Mouse (Mus musculus) c-Kit-positive CD71-positive TER-119-negative erythroid progenitor cells, embryonic 14.5 days (primary cell): ENCODE measurements around the gene Rbl1.
"Not testable (repeated sequence)": the region's sequence is repeated elsewhere in the genome, so short reads cannot be mapped to it uniquely, and the experiment has no call there.

ENCODE experiments used
- DNase-seq: peaks from one replicate; pipeline ENCODE4 v3.0.0-alpha.2; 2013; ENCODE audit warnings: low read depth

Gene Rbl1

DNA sequence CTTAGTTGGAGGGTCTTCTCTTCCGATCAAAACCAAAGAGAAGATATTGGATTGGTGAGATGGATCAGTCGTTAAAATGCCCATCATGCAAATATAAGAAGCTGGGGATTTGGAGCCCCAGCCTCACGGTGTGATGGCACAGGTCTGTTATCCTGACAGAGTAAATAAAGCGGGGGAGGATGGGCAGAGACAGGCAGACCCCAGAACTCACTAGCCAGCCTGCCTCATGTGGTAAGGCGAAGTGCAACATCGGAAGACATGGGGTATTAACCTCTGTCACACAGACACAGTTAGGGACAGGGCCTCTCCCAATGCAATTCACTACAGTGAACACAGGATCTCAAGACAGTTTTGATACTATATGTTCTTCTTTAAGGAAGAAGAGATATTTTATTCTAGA lies 33.7 kb downstream of the Rbl1 start:
- no peak for DNase-seq

DNA sequence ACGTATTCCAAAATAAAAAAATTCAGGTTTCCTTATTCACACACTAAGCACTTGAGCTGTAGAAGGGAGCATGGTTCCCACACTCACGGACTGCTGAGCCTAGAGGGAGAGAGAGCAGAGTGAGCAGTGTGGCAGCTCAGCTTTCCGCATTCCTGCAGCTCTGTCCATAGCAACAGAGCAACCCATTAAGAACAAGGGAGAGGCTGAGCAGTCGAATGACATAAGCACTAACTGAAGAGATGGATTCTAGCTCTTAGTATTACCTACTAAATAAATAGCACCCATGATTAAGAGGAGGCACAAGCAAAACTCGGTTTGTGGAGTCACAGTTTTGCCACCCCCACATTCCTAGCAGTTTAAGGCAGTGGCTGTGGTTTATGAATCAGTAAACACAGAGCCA lies 34.2 kb downstream of the Rbl1 start:
- no peak for DNase-seq

DNA sequence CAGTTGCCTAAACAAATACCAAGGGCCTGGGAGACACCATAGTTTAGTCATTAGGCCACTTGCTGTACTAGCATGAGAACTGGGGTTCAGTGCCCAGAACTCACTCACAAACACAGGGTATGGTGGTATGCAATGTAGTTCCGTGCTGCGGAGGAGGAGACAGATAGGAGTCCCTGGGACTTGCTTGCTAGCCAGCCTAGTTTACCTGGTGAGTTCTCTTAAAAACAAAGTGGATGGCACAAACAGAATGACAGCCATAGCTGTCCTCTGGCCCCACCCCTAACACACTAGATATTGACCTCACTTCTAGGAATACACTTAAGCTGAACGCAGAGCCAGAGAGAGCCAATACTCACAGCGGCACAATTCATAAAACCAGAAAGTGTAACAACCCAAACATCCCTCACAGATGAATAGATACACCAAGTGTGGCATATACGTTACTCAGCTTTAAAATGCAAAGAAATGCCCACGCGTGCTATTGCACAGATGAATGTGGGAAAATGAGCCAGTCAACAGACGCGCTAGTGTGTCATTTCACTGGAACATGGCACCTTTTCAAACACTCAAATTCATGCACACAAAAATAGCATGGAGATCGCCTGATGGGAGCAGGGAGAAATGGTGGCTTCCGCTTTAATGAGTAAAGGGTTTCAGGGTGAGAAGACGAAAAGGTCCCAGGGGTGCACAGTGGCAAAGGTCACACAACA lies 37.8 kb downstream of the Rbl1 start:
- DNase-seq: no peak

DNA sequence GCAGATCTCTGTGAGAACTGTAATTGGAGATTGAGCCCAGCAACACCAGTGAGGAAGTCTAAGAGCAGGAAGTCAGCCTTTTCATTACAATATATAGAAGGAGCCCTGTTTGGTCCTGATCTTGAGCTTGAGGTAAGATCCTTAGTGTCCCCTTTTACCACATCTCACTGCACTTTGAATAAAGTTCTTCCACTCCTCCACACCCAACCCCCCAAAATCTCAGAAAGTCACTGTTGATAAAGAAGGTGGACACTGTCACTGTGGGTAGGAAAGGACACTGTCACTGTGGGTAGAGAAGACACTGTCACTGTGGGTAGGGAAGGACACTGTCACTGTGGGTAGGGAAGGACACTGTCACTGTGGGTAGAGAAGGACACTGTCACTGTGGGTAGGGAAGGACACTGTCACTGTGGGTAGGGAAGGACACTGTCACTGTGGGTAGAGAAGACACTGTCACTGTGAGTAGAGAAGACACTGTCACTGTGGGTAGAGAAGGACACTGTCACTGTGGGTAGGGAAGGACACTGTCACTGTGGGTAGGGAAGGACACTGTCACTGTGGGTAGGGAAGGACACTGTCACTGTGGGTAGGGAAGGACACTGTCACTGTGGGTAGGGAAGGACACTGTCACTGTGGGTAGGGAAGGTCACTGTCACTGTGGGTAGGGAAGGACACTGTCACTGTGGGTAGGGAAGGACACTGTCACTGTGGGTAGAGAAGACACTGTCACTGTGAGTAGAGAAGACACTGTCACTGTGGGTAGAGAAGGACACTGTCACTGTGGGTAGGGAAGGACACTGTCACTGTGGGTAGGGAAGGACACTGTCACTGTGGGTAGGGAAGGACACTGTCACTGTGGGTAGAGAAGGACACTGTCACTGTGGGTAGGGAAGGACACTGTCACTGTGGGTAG lies 38.8 kb downstream of the Rbl1 start:
- DNase-seq: not testable (repeated sequence)

DNA sequence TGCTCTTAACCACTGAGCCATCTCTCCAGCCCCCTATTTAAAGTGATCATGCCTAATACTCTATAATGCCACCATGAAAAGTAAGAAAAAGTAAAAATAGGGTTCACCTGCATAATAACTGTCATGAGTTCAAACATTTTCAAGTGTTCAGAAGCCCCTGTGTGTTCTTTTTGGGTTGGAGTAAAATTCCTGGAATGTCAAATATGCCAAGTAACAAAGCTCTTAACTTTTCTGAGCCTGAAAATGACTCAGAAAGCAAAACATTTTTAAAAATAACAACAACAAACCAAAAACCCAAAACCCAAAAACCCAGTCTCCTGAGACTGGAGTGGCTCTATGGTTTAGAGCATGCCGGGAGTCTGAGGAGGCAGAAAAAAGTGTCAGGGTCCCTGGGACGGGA lies 40.2 kb downstream of the Rbl1 start:
- DNase-seq: no peak

DNA sequence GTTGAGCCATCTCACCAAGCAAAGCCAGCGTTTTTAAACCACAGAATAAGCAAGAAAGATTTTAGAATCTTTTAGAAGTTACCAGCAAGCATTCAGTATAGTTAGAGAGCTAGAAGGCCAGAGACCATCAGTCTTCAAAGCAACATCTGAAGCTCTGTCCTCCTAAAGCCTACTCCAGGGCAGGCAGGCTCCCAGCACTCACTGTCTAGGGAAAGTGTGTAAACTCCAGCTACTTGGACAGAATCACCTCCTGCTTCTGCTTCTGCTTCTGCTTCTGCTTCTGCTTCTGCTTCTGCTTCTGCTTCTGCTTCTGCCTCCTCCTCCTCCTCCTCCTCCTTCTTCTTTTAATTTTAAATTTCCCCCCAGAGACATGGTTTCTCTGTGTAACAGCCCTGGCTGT lies 48.3 kb downstream of the Rbl1 start:
- no peak for DNase-seq

DNA sequence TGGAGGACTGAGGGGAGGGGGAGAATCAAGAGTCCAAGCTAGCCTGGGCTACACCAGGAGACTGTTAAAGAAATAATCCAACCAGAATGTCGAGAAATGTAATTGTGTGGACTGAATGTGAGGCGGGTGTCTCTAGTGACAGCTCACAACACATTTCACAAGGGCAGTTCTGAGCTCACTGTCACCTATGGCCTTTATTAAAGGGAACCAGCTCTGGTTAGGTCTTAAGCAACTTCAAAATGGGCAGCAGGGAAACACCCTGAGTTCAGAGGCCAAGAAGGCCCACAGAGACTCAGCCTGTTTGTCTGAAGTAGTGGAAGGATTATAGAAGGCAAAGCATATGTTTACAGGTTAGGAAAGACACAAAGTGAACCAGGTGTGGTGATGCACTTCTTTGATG lies 51.1 kb downstream of the Rbl1 start:
- DNase-seq: no peak

DNA sequence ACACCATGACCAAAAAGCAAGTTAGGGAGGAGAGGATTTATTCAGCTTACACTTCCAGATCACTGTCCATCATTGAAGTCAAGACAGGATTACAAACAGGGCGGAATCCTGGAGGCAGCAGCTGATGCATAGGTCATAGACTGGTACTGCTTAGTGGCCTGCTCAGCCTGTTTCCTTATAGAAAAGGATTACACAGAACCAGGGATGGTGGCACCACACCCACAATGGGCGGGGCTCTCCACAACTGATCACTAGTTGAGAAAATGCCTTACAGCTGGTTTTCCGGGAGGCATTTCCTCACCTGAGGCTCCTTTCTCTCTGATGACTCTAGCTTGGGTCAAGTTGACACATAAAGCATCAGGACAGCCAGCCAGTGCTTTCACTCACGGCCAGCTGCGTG lies 55.9 kb downstream of the Rbl1 start:
- no peak for DNase-seq

DNA sequence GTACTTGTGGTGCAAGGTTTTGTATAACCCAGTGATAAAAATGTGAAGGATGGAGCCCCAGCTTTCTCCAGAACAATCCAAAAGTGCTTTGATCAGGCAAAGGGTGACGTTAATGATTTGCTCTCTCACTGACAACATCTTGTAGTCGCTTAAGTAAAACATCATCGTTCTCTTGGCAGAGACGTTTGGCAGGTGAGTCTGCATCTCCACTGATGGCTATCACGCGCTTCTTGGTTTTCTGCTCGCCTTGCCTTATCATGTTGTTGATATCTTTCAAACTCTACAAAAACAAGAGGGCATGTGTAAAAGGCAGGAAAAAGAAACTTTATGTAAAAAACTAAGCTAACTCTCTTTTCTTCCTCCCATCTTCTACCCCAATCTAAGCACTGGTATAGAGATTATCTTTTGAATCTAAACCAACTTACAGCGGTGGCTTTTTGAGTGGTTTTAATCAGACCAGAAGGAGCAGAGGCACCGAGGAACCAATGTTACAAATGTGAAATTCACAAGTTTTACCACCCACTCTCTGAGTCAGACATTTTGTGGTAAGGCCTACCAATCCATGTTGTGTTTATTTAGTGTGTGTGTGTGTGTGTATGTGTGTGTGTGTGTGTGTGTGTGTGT lies 56.8 kb downstream of the Rbl1 start:
- DNase-seq: no peak

DNA sequence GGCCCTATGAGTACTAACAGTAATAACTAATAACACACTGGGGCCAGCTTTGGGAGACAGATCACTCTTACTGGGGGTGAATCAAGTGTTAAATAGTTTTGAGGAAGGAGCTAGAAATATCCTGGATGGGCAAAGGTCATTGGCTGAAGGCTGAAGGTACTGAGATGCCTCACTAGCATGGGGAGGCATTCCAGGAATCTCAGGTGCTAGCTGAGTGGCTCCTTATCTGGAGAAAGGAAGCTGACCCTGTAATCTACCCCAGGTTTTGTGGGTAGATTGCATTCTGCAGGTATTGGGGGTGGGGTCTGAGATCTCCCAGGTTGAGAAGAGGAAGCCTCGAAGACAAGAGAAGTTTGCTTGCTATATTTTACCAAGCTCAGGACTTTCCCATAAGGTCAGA lies 59.2 kb downstream of the Rbl1 start:
- DNase-seq: no peak

DNA sequence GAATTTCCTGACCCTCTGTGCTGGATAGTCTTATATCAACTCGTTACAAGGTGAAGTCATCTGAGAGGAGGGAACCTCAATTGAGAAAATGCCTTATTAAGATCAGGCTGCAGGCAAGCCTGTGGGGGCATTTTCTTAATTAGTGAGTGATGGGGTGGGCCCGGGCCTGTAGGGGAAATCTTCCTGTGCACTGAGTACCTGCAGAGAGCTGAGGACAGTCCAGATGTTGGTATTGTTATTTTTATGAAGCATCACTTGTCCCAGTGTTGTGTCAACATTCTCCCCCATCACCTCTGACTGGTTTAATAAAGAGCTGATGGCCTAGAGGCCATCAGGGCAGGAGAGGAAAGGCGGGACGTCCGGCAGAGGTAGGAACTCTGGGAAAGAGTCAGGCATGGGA lies 60.2 kb downstream of the Rbl1 start:
- no peak for DNase-seq

DNA sequence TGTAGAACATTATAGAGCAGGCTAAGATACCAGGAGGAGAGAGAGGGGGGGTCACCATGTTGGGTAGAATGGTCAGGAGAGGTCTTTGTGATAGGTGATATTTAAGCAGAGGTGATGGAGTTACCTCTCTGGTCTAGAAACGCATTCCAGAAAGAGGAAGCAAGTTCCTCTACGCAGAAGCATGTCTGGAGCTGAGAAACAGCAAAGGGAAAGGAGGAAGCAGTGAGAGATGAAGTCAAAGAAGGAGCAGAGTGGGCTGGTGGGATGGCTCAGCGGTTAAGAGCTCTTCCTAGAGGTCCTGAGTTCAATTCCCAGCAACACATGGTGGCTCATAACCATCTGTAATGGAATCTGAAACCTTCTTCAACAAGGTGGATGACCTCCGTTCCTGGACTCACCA lies 62.4 kb downstream of the Rbl1 start:
- no peak for DNase-seq

DNA sequence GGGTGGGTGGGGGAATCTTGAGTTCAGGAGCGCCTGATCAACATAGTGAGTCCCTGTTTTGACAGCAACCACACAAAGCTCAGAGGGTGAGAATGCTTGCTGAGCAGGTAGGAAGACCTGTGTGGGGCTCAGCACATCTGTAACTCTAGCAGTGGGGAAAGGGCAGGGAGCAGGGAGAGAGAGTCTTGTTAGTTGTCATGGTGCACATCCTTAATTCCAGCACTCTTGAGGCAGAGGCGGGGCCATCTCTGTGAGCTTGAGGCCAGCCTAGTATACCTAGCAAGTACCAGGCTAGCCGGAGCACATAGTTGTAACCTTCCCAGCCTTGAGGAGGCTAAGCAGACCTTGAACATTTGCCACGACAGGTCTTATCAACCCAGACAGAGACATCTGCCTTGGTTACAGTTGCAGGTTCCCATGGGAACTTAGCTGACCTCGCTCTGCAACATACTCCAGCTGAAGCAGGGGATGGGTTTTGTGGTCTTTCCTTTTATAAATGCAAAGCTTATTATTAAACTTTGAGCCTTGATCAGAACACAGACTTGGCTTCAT lies 65.0 kb downstream of the Rbl1 start:
- no peak for DNase-seq

DNA sequence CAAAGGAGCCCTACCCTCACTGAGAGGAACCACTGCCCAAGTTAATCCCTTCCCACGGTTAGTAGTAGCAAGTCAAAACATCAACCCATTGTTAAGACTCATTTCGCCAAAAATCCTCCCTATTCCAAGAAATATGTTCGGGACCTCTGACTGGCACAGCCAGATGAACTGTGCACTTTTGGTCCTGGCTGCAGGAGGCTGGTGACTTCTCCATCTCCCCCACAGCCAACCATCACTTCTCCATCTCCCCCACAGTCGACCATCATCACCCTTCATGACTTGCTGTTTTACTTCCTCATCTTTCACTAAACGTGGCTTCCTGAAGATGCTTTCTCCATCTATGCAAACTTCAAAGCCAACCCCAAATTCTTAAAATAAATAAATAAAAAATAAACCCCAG lies 65.5 kb downstream of the Rbl1 start:
- DNase-seq: no peak

DNA sequence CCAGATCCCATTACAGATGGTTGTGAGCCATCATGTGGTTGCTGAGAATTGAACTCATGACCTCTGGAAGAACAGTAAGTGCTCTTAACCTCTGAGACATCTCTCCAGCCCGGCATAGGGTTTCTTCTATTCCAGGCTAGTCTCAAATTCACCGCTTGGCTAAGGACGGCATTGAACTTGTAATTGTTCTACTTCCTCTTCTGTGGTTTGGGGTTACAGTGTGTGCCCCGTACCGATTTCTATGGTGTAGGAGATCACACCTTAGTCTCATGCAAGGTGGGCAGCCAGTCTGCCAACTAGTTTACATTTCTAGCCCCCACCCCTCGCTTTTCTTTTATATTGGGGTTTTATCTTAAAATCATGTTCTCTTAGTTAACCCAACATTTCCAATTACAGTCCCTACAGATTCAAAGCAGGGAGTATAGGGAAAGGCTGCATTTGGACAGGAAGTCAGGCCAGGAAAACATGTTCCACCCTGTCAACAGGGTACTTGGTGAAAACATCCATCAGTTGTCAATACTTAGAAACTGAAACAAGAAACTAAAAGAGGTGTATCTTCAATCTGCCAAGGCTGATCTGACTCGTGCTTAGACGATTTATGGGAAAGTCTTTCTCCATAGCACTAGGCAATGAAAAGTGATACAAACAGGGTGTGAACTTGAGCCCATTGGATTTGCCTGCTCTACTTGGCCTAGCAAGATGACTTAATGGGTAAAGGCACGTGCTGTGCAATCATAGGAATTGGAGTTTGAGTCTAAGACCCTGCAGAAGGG lies 66.2 kb downstream of the Rbl1 start:
- no peak for DNase-seq

DNA sequence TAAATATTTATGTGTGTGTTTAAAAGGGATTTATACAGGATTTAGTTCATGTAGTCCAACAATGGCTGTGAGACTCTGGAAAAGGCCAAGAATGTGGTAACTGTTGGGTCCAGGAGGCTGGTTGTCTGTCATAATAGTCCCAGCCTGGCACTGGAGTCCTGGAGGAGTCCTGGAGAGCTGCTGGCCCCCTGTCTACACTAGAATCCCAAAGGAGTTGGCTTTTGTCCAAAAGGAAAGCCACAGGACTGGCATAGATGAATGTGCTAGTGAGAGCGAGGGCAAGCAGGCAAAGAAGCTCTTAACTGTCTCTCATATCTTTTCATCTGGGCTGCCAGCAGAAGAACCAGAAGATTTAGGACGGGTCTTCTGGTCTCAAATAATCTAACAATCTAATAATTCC lies 67.7 kb downstream of the Rbl1 start:
- no peak for DNase-seq

DNA sequence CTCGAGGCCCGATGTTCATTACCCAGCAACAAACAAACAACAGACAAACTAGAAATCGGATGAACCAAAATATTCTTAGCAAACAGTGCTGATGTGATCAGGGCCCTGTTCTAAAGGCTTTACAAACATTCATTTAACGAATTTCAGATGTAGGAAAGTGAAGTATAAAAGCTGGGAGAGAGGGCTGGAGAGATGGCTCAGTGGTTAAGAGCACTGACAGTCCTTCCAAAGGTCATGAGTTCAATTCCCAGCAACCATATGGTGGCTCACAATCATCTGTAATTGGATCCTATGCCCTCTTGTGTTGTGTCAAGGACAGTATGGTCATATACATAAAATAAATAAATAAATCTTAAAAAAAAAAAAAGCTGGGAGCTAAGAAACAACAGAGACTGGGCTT lies 68.2 kb downstream of the Rbl1 start:
- DNase-seq: no peak

DNA sequence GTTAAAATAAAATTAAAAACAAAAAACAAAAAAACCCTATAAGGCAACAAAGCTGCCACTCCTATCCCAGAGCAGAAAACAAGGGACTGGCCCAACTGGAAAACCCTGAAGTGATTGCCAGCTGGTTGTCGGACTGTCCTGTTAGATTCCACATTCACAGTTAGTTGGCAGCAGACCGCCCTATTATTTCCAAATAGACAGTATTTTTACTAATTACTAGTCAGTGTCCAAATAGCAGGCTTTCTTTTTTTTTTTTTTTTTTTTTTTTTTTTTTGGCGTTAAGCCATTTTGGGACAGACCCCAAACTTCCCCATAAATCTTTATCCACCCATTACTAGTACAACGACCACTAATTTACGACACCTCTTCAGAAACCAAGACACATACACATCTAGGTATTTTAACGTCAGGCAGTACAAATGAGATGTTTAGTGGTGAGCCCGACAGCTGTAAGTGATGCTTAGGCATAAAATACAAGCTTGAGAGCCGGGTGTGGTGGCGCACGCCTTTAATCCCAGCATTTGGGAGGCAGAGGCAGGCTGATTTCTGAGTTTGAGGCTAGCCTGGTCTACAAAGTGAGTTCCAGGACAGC lies 68.7 kb downstream of the Rbl1 start:
- no peak for DNase-seq

DNA sequence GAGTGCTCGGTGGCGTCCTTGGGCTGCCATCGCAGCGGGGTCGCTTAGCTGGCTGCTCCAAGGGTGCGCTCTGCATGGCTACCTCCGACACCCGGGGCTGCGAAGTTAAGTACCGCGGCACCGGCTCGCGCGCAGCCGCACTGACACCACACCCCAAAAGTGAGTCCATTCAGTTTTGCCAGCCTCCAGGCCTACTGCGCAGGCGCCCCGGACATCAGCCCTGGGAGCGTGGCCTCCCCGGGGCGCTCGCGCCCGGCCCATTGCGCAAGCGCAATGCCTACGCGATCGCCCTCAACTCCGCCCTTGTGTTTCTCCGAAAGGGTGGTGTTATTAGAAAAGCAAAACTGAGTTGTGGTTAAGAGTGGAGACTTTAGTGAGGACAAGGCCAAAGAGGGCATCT lies 69.3 kb downstream of the Rbl1 start, which contains the start of gene Samhd1:
Samhd1 (minus strand) TSS at position 252 of the 400 bp plus-strand sequence.
- DNase-seq: peak; percentile 96

DNA sequence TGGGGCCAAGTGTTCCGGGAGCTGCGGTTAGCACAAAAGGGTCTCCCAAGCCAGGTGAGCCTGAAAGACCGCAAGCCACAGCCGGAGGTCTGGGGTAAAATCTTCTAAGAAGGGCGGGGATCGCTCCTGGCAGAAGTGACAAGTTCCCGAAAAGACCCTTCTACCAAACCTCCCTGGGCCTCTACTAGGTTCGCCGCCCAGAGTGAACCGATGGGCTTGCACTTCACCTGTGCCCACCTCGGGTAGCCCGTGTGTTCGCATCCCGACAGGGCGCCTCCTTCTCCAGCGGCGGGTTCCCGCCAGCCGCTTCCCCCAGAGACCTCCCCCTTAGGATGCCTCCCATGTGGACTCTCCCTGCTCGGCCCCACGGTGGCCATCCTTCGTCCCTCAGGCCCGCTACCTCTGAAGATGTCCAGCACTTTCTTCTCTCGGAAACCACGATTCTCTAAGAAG lies 69.8 kb downstream of the Rbl1 start:
- DNase-seq: no peak

DNA sequence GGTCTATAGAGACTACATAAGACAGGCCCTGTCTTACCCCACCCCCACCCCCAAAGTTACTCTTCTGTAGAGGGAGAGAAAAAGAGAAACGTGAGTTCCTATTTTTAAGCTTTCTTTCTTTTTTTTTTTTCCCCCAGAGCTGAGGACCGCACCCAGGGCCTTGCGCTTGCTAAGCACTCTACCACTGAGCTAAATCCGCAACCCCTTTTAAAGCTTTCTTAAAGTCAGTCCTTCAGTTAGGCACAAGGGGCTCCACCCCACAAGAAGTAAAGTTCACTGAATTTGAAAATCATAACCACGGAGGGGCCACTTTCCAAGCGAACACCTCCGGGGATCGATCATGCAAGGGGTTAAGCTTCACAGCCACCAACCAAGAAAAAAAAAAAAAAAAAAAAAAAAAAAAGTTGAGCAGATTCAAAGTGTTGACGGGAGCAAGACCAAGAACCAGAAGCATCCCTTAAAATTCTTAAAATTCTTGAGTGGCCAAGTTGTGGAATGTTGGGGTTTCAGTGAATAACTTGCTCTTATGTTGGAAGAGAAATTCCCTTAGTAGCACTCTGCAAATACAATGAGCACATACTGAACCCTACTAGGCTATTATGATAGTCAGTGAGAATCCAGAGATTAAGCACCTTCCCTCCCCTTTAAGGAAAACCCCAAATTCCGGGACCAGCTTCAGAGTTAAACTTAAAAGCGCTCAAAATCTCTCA lies 70.4 kb downstream of the Rbl1 start:
- no peak for DNase-seq
